Mouse (Mus musculus): Measurements from ENCODE around the gene Fcnb. TPM values are rescaled to one million over a fixed set of nuclear protein-coding genes. Genes with fewer than 3 reads are reported as not detected.

Fcnb gene
- total RNA-seq, 4 experiments from 2014 or later: not detected

DNA sequence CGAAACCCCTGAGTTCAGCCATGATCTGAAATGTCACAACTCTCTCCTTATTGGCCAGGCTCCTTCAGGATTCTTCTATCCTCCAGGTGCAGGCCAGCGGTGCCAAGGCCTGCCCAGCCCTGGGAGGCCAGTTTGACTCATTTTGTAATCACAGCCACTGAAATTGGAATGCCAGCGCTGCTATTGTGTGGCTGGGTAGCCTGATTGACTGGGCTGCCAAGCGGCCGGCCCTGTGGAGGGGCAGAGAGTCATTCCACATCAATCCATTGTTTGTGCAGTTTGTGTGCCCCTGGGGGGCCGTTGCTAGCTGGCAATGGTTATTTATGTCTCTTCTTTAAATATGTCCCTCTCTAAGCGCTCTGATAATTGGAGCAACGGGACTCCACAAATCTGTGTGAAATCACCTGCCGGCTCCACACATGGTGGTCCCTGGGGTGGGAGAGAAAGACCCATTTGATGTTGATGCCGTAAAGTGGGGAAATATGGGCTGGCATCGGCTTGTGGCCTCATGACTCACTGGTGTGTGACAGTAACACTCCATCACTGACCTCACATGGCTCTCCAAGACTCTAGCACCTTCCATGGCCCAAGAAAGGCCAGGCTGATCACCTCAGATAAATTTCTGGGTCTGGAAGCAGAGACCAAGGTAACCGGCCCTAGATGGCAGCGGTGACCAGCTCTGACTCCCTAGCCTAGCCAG, 50.5 kb downstream of the Fcnb start:
- no peak for DNase-seq (ENCODE audit: low spot score in 2 of 2)

DNA sequence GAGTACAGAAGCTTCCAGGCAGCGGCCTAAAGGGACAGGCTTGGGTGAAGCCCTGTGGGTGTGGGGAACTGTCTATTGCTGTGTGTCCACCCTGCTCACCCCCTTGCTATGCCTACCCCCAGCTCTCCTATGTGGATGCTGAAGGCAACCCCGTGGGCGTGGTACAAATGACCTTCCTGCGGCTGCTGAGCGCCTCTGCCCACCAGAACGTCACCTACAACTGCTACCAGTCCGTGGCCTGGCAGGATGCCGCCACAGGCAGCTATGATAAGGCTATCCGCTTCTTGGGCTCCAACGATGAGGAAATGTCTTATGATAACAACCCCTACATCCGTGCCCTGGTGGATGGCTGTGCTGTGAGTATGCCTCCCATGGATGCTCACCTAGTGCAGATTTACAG, 52.2 kb downstream of the Fcnb start:
- DNase-seq (ENCODE audit: low spot score in 2 of 2): no peak

DNA sequence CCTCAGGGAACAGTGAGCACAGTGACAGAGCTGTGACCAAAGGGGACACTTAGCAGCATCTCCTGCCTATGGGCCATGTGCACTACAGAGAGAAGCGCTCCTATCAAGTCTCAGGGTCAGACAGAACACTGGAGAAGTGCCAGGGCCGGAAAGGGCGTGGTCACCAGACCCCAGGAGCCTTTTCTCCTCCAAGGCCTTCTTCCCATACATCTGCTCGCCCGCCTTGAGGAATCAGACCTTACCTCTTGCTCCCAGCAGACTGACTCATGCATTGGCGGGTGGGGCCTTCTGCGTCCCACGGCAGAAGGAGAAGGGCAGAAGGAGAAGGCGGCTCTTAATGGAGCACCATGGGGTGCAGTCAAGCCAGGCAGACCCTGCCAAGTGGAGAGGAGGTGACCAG, 52.8 kb downstream of the Fcnb start:
- DNase-seq (ENCODE audit: low spot score in 2 of 2): no peak

Other genes starting within 250 kb of the Fcnb start
- gene Col5a1, start 198.5 kb downstream of the Fcnb start, total RNA-seq (2022): 1 to 10 TPM; 5.5 to 7.7 (median 5.8) TPM
- 1,000 to 10,000 TPM; 1,310 to 1,340 (median 1,317) TPM for gene Olfm1, start 108.1 kb upstream of the Fcnb start, total RNA-seq (2022)

Data from layer of hippocampus, adult 8-10 months (tissue).